Mouse (Mus musculus) gastrocnemius, postnatal 10 days (tissue): Measurements from ENCODE around the gene Ear14. TPM values are rescaled to one million over a fixed set of nuclear protein-coding genes. Genes with fewer than 3 reads are reported as not detected.
"Not testable (repeated sequence)": the region's sequence is repeated elsewhere in the genome, so short reads cannot be mapped to it uniquely, and the experiment has no call there.

Experiments used
- DNase-seq: peaks from one replicate; pipeline ENCODE4 v3.0.0; 2021; ENCODE audit warnings: mixed read lengths
- total RNA-seq, 2 experiments: library from RNA; stranded (reverse); gene quantifications; 2 replicates each; pipeline ENCODE4 v1.2.3; 2021

Gene Ear14
- total RNA-seq, 2 experiments from 2014 or later, result not detected

GRCm38 (mm10) chr14:51252206-51252605 lies 49.0 kb downstream of the Ear14 start:
- not testable (repeated sequence) for DNase-seq

GRCm38 (mm10) chr14:51253569-51253968 lies 50.4 kb downstream of the Ear14 start:
- DNase-seq, result no peak

Other genes starting within 250 kb of the Ear14 start
- under 1 TPM; 0.52 to 0.56 TPM for gene Pnp2, start 247.4 kb upstream of the Ear14 start, total RNA-seq
- gene Rnase10, start 195.6 kb upstream of the Ear14 start, total RNA-seq, result under 1 TPM in 1 of 2 experiments, not detected in 1; 0.23 TPM
- not detected for gene Rnase9, start 161.5 kb upstream of the Ear14 start, total RNA-seq
- not detected for gene Rnase11, start 153.2 kb upstream of the Ear14 start, total RNA-seq
- not detected for gene Rnase12, start 145.7 kb upstream of the Ear14 start, total RNA-seq
- not detected for gene Olfr750, start 129.0 kb upstream of the Ear14 start, total RNA-seq
- gene Rnase4, start 112.3 kb upstream of the Ear14 start, total RNA-seq, result 10 to 100 TPM; 46.6 to 51.4 TPM
- gene Ang, start 112.2 kb upstream of the Ear14 start, total RNA-seq, result 1 to 10 TPM; 3.3 to 4.6 TPM
- gene Eddm3b, start 89.0 kb upstream of the Ear14 start, total RNA-seq, result not detected
- gene Rnase6, start 79.5 kb upstream of the Ear14 start, total RNA-seq, result 1 to 10 TPM in 1 of 2 experiments, under 1 TPM in 1; 0.61 to 1.0 TPM
- not detected for gene Rnase1, start 56.6 kb upstream of the Ear14 start, total RNA-seq
- gene Rnase2b, start 41.1 kb upstream of the Ear14 start, total RNA-seq, result not detected
- gene Ang2, start 4.2 kb upstream of the Ear14 start, total RNA-seq, result under 1 TPM in 1 of 2 experiments, not detected in 1; 0.63 TPM
- gene Rnase2a, start 52.7 kb downstream of the Ear14 start, total RNA-seq, result not detected
- not detected for gene Gm7247, start 158.4 kb downstream of the Ear14 start, total RNA-seq
- not detected for gene Vmn2r88, start 207.4 kb downstream of the Ear14 start, total RNA-seq
- not detected for gene Vmn2r89, start 248.5 kb downstream of the Ear14 start, total RNA-seq